In the genomic region with DNA sequence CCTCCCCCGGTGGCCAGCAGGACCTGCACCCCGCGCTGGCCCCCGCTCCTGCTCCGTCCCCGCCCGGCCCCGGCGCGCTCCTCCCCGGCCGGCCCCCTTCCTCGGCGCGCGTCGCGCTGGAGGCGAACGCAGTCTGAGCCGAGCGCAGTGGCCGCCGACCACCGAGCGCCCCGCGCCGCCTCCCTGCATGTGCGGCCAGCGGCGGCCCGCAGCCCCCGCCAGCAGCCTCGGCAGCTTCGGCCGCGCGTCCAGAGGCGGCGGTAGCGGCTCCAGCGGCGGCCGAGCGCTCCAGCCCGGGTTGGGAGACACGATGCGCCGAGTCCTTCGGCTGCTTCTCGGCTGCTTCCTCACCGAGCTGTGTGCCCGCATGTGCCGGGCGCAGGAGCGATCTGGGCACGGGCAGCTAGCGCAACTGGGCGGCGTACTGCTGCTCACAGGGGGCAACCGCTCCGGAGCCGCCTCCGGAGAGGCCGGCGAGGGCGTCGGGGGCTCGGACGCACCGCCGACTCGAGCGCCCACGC, we compare ENCODE assay signal across 8 mouse cellular contexts. TPM values are rescaled to one million over a fixed set of nuclear protein-coding genes. Genes with fewer than 3 reads are reported as not detected.
DNase-seq lines count a peak whose midpoint lies in the region; ATAC-seq and TF ChIP-seq lines count a peak whose summit lies in the region.

No protein-coding gene starts in this region.

- peaks cover 78% of the 10 kb centered on the region for H3K27me3 ChIP-seq in heart, embryonic 11.5 days (ENCODE audit: control insufficient read depth, insufficient read depth, low read length)
- H3K27me3 ChIP-seq in liver, adult 2 months (ENCODE audit: control insufficient read depth, insufficient read depth, low read length) = peaks cover 11% of the 10 kb centered on the region; the same call in 1 of the 2 replicates

- DNase-seq in heart, adult 8-10 months (ENCODE audit: low spot score) = no peak
- DNase-seq in ES-E14 (ENCODE audit: low read depth, low spot score) = no peak
- peak; percentile 61 for DNase-seq in embryo, embryonic 9.5 days (ENCODE audit: extremely low spot score)
- DNase-seq in heart, postnatal 4 days = peak; percentile 21
- no peak for DNase-seq in liver, adult 2 months (ENCODE audit: extremely low read depth, low read depth, low spot score)
- no peak for DNase-seq in cerebellum, adult 9-11 months

- H3K36me3 ChIP-seq in heart, embryonic 11.5 days (ENCODE audit: control insufficient read depth, insufficient read depth, low read length) = no peaks in the 10 kb centered on the region
- no peaks in the 10 kb centered on the region for H3K36me3 ChIP-seq in ES-E14 (ENCODE audit: control insufficient read depth, insufficient read depth, low read length, poor library complexity, severe bottlenecking)
- H3K36me3 ChIP-seq in liver, adult 2 months (ENCODE audit: control insufficient read depth, insufficient read depth, low read length) = no peaks in the 10 kb centered on the region

- 0 out of 2 replicates have a peak overlapping the region, but pooled peaks have one; percentile 17 for H3K9ac ChIP-seq in heart, embryonic 11.5 days (ENCODE audit: low read depth, low read length)
- H3K9ac ChIP-seq in ES-E14 (ENCODE audit: insufficient read depth, low read depth, low read length, poor library complexity, severe bottlenecking) = peak overlapping the region; percentile 24
- H3K9ac ChIP-seq in liver, adult 2 months (ENCODE audit: low read depth, low read length) = peak overlapping the region; percentile 66

- ATAC-seq in heart, embryonic 11.5 days (replicated peaks; ENCODE audit: insufficient number of reproducible peaks, low FRiP score, low TSS enrichment) = peak; percentile 64; the same call in 1 of the 2 replicates

- peak overlapping the region; percentile 99 for H3K4me2 ChIP-seq in heart, embryonic 11.5 days

- H3K9me3 ChIP-seq in heart, embryonic 11.5 days (replicated peaks; ENCODE audit: control insufficient read depth, low read length) = no peaks in the 10 kb centered on the region
- H3K9me3 ChIP-seq in ES-E14 (ENCODE audit: control insufficient read depth, insufficient read depth, low read depth, low read length) = no peaks in the 10 kb centered on the region

- H3K4me1 ChIP-seq in heart, embryonic 11.5 days (ENCODE audit: control insufficient read depth, insufficient read depth, low read length) = peaks cover 12% of the 10 kb centered on the region
- H3K4me1 ChIP-seq in ES-E14 (ENCODE audit: control insufficient read depth in 2 of 2, insufficient read depth in 2 of 2, low read length in 2 of 2, poor library complexity in 1 of 2) = peaks cover 0 to 2% of the 10 kb centered on the region in 2 experiments; a peak in 1 of 4 replicates
- H3K4me1 ChIP-seq in liver, adult 2 months (ENCODE audit: control insufficient read depth, insufficient read depth, low read length) = no peaks in the 10 kb centered on the region
- peaks cover 19% of the 10 kb centered on the region for H3K4me1 ChIP-seq in olfactory bulb, adult 2 months (ENCODE audit: control insufficient read depth, insufficient read depth, low read length)

- no peak overlapping the region for H3K27ac ChIP-seq in heart, embryonic 11.5 days (ENCODE audit: low read depth, low read length)
- no peak overlapping the region for H3K27ac ChIP-seq in ES-E14 (ENCODE audit: insufficient read depth, low read depth, low read length, poor library complexity, severe bottlenecking)
- no peak overlapping the region for H3K27ac ChIP-seq in liver, adult 2 months (replicated peaks; ENCODE audit: insufficient read depth, low read depth, low read length)
- peak overlapping the region; percentile 8; the same call in 1 of the 2 replicates for H3K27ac ChIP-seq in olfactory bulb, adult 2 months (ENCODE audit: insufficient read depth, low read depth, low read length)

- no peaks in the 10 kb centered on the region for H3K79me2 ChIP-seq in liver, adult 2 months (ENCODE audit: control insufficient read depth, insufficient read depth, low read length)

- peak overlapping the region; percentile 58 for H3K4me3 ChIP-seq in heart, embryonic 11.5 days (ENCODE audit: low read depth, low read length)
- H3K4me3 ChIP-seq in ES-E14 (ENCODE audit: insufficient read depth in 1 of 2, low read depth in 1 of 2, low read length in 2 of 2, poor library complexity in 1 of 2, severe bottlenecking in 1 of 2) = peak overlapping the region; percentile 61 to 70
- peak overlapping the region; percentile 66 for H3K4me3 ChIP-seq in liver, adult 2 months (ENCODE audit: insufficient read depth, low read depth, low read length)
- peak overlapping the region; percentile 74 for H3K4me3 ChIP-seq in olfactory bulb, adult 2 months (ENCODE audit: insufficient read depth, low read depth, low read length)

- no peak for TF ChIP-seq CTCF in liver, adult 2 months (IDR thresholded peaks at IDR 0.05; ENCODE audit: low read depth, low read length)
- TF ChIP-seq CTCF in olfactory bulb, adult 2 months (IDR thresholded peaks at IDR 0.05; ENCODE audit: insufficient read depth, low read depth, low read length) = no peak

- in situ Hi-C loops in ES-E14 (cut with MboI; ENCODE audit: low sequenced_read_pairs in 2 of 2, unreplicated experiment in 2 of 2) = no loop called here

- TF ChIP-seq POLR2A in liver, adult 2 months (IDR thresholded peaks at IDR 0.05; ENCODE audit: extremely low read depth, insufficient read depth, low read length) = no peak
- TF ChIP-seq POLR2A in olfactory bulb, adult 2 months (IDR thresholded peaks at IDR 0.05; ENCODE audit: insufficient read depth, low read depth, low read length) = no peak

- under 1% methylated on average over 63 of the region's 76 CpGs for WGBS in heart, embryonic 11.5 days (ENCODE audit: insufficient replicate concordance)
- WGBS in liver, adult 2 months = 2% methylated on average over 76 of the region's 76 CpGs
- WGBS in olfactory bulb, adult 2 months = under 1% methylated on average over 73 of the region's 76 CpGs

TF ChIP-seq in ES-E14, 5 proteins besides CTCF, POLR2A, EP300 and RAD21:
- TF ChIP-seq HCFC1 (IDR thresholded peaks at IDR 0.05; ENCODE audit: borderline replicate concordance, insufficient read depth, low read length) (no peak), MAFK (IDR thresholded peaks at IDR 0.05; ENCODE audit: insufficient read depth, low read depth, low read length) (no peak), ZNF384 (IDR thresholded peaks at IDR 0.05; ENCODE audit: low read depth, low read length) (no peak), ZC3H11A (IDR thresholded peaks at IDR 0.05; ENCODE audit: borderline replicate concordance, low read depth, low read length) (no peak), CHD2 (IDR thresholded peaks at IDR 0.05; ENCODE audit: low read depth, low read length) (no peak)

RNA-seq across cellular contexts. Expression of a gene that starts 0.4 kb away (rescaled TPM):
- 0.27 and 0.72 TPM in 2 replicates for polyA plus RNA-seq in heart, embryonic 11.5 days (2014; fragmentation: Nextera tagmentation; extraction: Ambion mirVana)
- under 1 TPM in 3 of 4 experiments, not detected in 1; 0.14 to 0.37 (median 0.19) TPM for total RNA-seq in heart, adult 8-10 months (2022)
- total RNA-seq in ES-E14 (2012; rRNA removed) = not detected in 2 replicates
- total RNA-seq in heart, postnatal 4 days (2021) = under 1 TPM; 0.21 to 0.54 TPM
- total RNA-seq in liver, adult 2 months (2014; rRNA removed) = 0.13 and 0.74 TPM in 2 replicates
- 0.10 and 0.12 TPM in 2 replicates for polyA plus RNA-seq in liver, adult 2 months (2012; rRNA removed)
- polyA plus RNA-seq in olfactory bulb, adult 2 months (2012; ENCODE audit: insufficient read depth, insufficient read length, low replicate concordance, missing spikeins) = 125 and 254 TPM in 2 replicates

Comparison
In these comparisons a context has a peak if more than half of its experiments do, and no peak if none do; other contexts are left out.
1. DNase-seq: peak in embryo, embryonic 9.5 days (single experiment) and heart, postnatal 4 days (single experiment); none in heart, adult 8-10 months (single experiment), ES-E14 (single experiment), liver, adult 2 months (single experiment) and cerebellum, adult 9-11 months (single experiment).
2. Peak in every context shown above with its lines, with median percentiles within 50 percentile points of each other: H3K4me3 ChIP-seq and H3K9ac ChIP-seq.